Mouse (Mus musculus): ENCODE data around the gene Ewsr1.

DNA sequence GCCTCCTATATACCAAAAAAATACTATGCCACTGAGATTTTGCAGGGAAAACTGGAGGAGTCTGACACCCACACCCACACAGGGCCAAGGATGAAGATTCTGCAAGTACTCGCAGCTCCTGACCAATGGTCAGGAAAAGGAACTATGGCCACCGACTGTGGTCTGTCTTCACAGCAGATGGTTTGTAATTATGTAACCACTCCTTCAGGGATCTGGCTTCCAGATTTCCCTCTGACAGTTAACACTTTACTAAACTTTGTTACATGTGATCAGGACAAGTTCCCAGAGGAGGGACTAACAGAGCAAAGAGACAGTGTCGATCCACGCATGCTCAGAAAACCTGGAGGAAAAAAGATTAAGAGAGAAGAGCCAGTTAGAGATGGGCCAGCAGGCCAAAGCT, 33.7 kb upstream of the Ewsr1 start:
- no peak for TF ChIP-seq CTCF (IDR thresholded peaks at IDR 0.05)
- TF ChIP-seq POLR2A (IDR thresholded peaks at IDR 0.05; ENCODE audit: insufficient read depth, low read depth, low read length): no peak

All from heart, adult 2 months (tissue).